Mouse (Mus musculus) CH12.LX (cell line): ENCODE measurements around the gene Trim71. TPM values are rescaled to one million over a fixed set of nuclear protein-coding genes. Genes with fewer than 3 reads are reported as not detected.

Experiments used
- DNase-seq: peaks from one replicate; pipeline ENCODE4 v3.0.0-alpha.2; 2013; ENCODE audit errors: extremely low read depth
- H3K27ac ChIP-seq: 2 replicates; pipeline ENCODE4 v1.5.1; 2012; ENCODE audit warnings: low read depth, mild to moderate bottlenecking, control low read depth, moderate library complexity; ENCODE audit not compliant: insufficient read depth
- H3K27me3 ChIP-seq: replicated peaks from 2 replicates; pipeline ENCODE3; 2012; ENCODE audit warnings: inconsistent platforms
- H3K36me3 ChIP-seq, 2 experiments: replicated peaks in 1 of 2; 2 replicates each; pipeline versions ENCODE3 to v1.6.1; 2012; ENCODE audit warnings: inconsistent platforms in 1 of 2, low read length in 1 of 2, mild to moderate bottlenecking in 1 of 2, mixed read lengths in 1 of 2, moderate library complexity in 1 of 2; ENCODE audit not compliant: control insufficient read depth in 1 of 2, insufficient read depth in 1 of 2
- H3K4me1 ChIP-seq, 2 experiments: 2 replicates each; pipeline ENCODE4 v1.6.1; 2012; ENCODE audit warnings: inconsistent platforms in 1 of 2, moderate library complexity in 1 of 2; ENCODE audit not compliant: insufficient read depth in 2 of 2, control insufficient read depth in 1 of 2
- H3K4me2 ChIP-seq: 2 replicates; pipeline ENCODE4 v1.6.1; 2012; ENCODE audit warnings: low read depth, mild to moderate bottlenecking, control low read depth; ENCODE audit not compliant: poor library complexity, insufficient read depth, severe bottlenecking
- H3K4me3 ChIP-seq, 3 experiments: fragments of 150-350 bp in 1 of 3; sonication (generic) in 1 of 3; replicated peaks in 1 of 3; 2 replicates each; pipeline versions ENCODE3 to v1.5.1; 2011 to 2012; ENCODE audit warnings: low read depth in 2 of 3, low read length in 2 of 3, mild to moderate bottlenecking in 2 of 3, moderate library complexity in 2 of 3, control low read depth in 1 of 3, improper control_type of control experiment in 1 of 3, inconsistent platforms in 1 of 3, mixed read lengths in 1 of 3; ENCODE audit not compliant: poor library complexity in 1 of 3
- H3K79me2 ChIP-seq: replicated peaks from 2 replicates; pipeline ENCODE4 v1.6.1; 2012; ENCODE audit warnings: mild to moderate bottlenecking, moderate library complexity; ENCODE audit not compliant: control insufficient read depth, poor library complexity, insufficient read depth, severe bottlenecking; ENCODE audit errors: extremely low read depth
- H3K9ac ChIP-seq: 2 replicates; pipeline ENCODE4 v1.6.1; 2012; ENCODE audit warnings: low read depth, mild to moderate bottlenecking, control low read depth, moderate library complexity; ENCODE audit not compliant: insufficient read depth
- H3K9me3 ChIP-seq: replicated peaks from 2 replicates; pipeline ENCODE3; 2012; ENCODE audit warnings: low read length, inconsistent platforms, mixed read lengths
- BHLHE40 ChIP-seq: IDR thresholded peaks from 2 replicates; pipeline ENCODE4 v1.6.1; 2011; ENCODE audit warnings: mild to moderate bottlenecking, low read depth, low read length, improper control_type of control experiment
- CHD1 ChIP-seq: IDR thresholded peaks from 2 replicates; pipeline ENCODE4 v1.6.1; 2012; ENCODE audit warnings: low read depth, low read length, improper control_type of control experiment, inconsistent platforms
- CTCF ChIP-seq, 2 experiments: IDR thresholded peaks in 1 of 2; conservative IDR thresholded peaks in 1 of 2; 2 replicates each; pipeline ENCODE4 v1.5.1; 2011 to 2012; ENCODE audit warnings: low read depth in 2 of 2, low read length in 2 of 2, improper control_type of control experiment in 1 of 2, inconsistent platforms in 1 of 2, mild to moderate bottlenecking in 1 of 2, moderate library complexity in 1 of 2
- ELF1 ChIP-seq: IDR thresholded peaks from 2 replicates; pipeline ENCODE4 v1.6.1; 2014; ENCODE audit warnings: low read depth, mild to moderate bottlenecking, inconsistent platforms, low read length, improper control_type of control experiment
- ETS1 ChIP-seq: conservative IDR thresholded peaks from 2 replicates; pipeline ENCODE4 v1.6.1; 2012; ENCODE audit warnings: low read depth, mild to moderate bottlenecking, inconsistent platforms, low read length, improper control_type of control experiment, moderate library complexity
- GABPA ChIP-seq: IDR thresholded peaks from 2 replicates; pipeline ENCODE4 v1.6.1; 2012; ENCODE audit warnings: low read depth, low read length, improper control_type of control experiment, inconsistent platforms; ENCODE audit not compliant: insufficient replicate concordance
- HCFC1 ChIP-seq: IDR thresholded peaks from 2 replicates; pipeline ENCODE4 v1.6.1; 2012; ENCODE audit warnings: low read depth, mild to moderate bottlenecking, inconsistent platforms, low read length, improper control_type of control experiment
- IRF4 ChIP-seq: IDR thresholded peaks from 2 replicates; pipeline ENCODE4 v1.6.1; 2014; ENCODE audit warnings: low read depth, mild to moderate bottlenecking, inconsistent platforms, low read length, improper control_type of control experiment
- JUN ChIP-seq: IDR thresholded peaks from 2 replicates; pipeline ENCODE4 v1.6.1; 2011; ENCODE audit warnings: low read depth, mild to moderate bottlenecking, low read length, improper control_type of control experiment, moderate library complexity; ENCODE audit not compliant: insufficient read depth
- KAT2A ChIP-seq: IDR thresholded peaks from 2 replicates; pipeline ENCODE4 v1.6.1; 2012; ENCODE audit warnings: low read length, improper control_type of control experiment, inconsistent platforms; ENCODE audit not compliant: insufficient replicate concordance
- MYC ChIP-seq: IDR thresholded peaks from 2 replicates; pipeline ENCODE4 v1.6.1; 2011; ENCODE audit warnings: low read depth, mild to moderate bottlenecking, improper control_type of control experiment, low read length
- NRF1 ChIP-seq: IDR thresholded peaks from 2 replicates; pipeline ENCODE4 v1.6.1; 2014; ENCODE audit warnings: low read depth, mild to moderate bottlenecking, inconsistent platforms, low read length, improper control_type of control experiment, moderate library complexity
- POLR2A ChIP-seq: IDR thresholded peaks from 2 replicates; pipeline ENCODE4 v1.6.1; 2011; ENCODE audit warnings: low read depth, mild to moderate bottlenecking, improper control_type of control experiment, low read length
- RAD21 ChIP-seq: IDR thresholded peaks from 2 replicates; pipeline ENCODE4 v1.6.1; 2011; ENCODE audit warnings: low read depth, mild to moderate bottlenecking, low read length, improper control_type of control experiment, moderate library complexity
- RCOR1 ChIP-seq: conservative IDR thresholded peaks from 2 replicates; pipeline ENCODE4 v1.6.1; 2012; ENCODE audit warnings: low read depth, mild to moderate bottlenecking, inconsistent platforms, low read length, improper control_type of control experiment
- TCF12 ChIP-seq: IDR thresholded peaks from 2 replicates; pipeline ENCODE4 v1.6.1; 2014; ENCODE audit warnings: low read depth, mild to moderate bottlenecking, inconsistent platforms, low read length, improper control_type of control experiment
- USF1 ChIP-seq: IDR thresholded peaks from 2 replicates; pipeline ENCODE4 v1.6.1; 2014; ENCODE audit warnings: low read depth, mild to moderate bottlenecking, inconsistent platforms, low read length, improper control_type of control experiment
- USF2 ChIP-seq: conservative IDR thresholded peaks from 2 replicates; pipeline ENCODE4 v1.6.1; 2011; ENCODE audit warnings: low read depth, low read length, improper control_type of control experiment
- ZNF384 ChIP-seq: IDR thresholded peaks from 2 replicates; pipeline ENCODE4 v1.6.1; 2012; ENCODE audit warnings: low read depth, low read length, improper control_type of control experiment, inconsistent platforms
- dilution Hi-C: fragments of 300-500 bp; cut with MboI; formaldehyde crosslinking; loops from 2 replicates; pipeline ENCODE4 v1.14.3; 2020; ENCODE audit warnings: low sequenced_read_pairs; ENCODE audit not compliant: extremely low pct_unique_long_range_greater_than_20kb, extremely low pct_ligation_motif_present
- in situ Hi-C: fragments of 300-500 bp; cut with MboI; formaldehyde crosslinking; loops from 3 replicates; pipeline ENCODE4 v1.14.3; 2019; ENCODE audit warnings: low sequenced_read_pairs, low pct_ligation_motif_present, low pct_unique_long_range_greater_than_20kb, mixed read lengths
- polyA plus RNA-seq: library from polyadenylated mRNA; unstranded; fragments of >175 nt; gene quantifications from 2 replicates; pipeline ENCODE4 v1.2.1, GENCODE M21; 2012; ENCODE audit warnings: low read depth; ENCODE audit not compliant: insufficient read length
- total RNA-seq, 2 experiments: library from RNA; depleted of rRNA; stranded (reverse); fragments of 300-350 nt in 1 of 2; fragments of >200 nt in 1 of 2; gene quantifications; 2 replicates each; pipeline ENCODE4 v1.2.3; 2012 to 2014

The Trim71 gene
- total and polyA plus RNA-seq, 3 experiments: under 0.01 TPM; not detected in 2

- no peak overlapping the region for H3K27ac ChIP-seq
- H3K9me3 ChIP-seq: no peaks in the 10 kb centered on the region
- H3K9ac ChIP-seq: peak overlapping the region; percentile 29; the same call in 1 of the 2 replicates
- TF ChIP-seq CTCF (conservative IDR thresholded peaks at IDR 0.05 in 1 of 2, IDR thresholded peaks at IDR 0.05 in 1 of 2; ENCODE audit: low read depth in 2 of 2, low read length in 2 of 2): no peak
- TF ChIP-seq RAD21: no peak
- no peak for TF ChIP-seq ELF1
- no peak for TF ChIP-seq TCF12
- no peak for TF ChIP-seq NRF1
- TF ChIP-seq ETS1: no peak
- no peak for TF ChIP-seq IRF4
- DNase-seq: no peak
- H3K27me3 ChIP-seq: no peaks in the 10 kb centered on the region
- peak overlapping the region; percentile 48; the same call in 1 of the 2 replicates for H3K4me2 ChIP-seq
- no peaks in the 10 kb centered on the region for H3K36me3 ChIP-seq
- H3K4me3 ChIP-seq: peak overlapping the region in 1 of 3 experiments; percentile 44
- dilution Hi-C loops (no loop called here), in situ Hi-C loops (no loop called here)
- peaks cover 10 to 28% of the 10 kb centered on the region in 2 experiments for H3K4me1 ChIP-seq
- no peaks in the 10 kb centered on the region for H3K79me2 ChIP-seq
These were observed 37.6 kb downstream of the Trim71 start for GRCm38 (mm10) chr9:114526581-114526980.

GRCm38 (mm10) chr9:114525891-114526290, 38.3 kb downstream of the Trim71 start:
- Histone ChIP-seq H3K4me2 (no peak overlapping the region), H3K27me3 (no peaks in the 10 kb centered on the region), H3K9ac (no peak overlapping the region), H3K27ac (no peak overlapping the region), H3K36me3 (no peaks in the 10 kb centered on the region), H3K79me2 (no peaks in the 10 kb centered on the region), H3K4me3 (no peak overlapping the region), H3K9me3 (no peaks in the 10 kb centered on the region), H3K4me1 (peaks cover 10 to 28% of the 10 kb centered on the region in 2 experiments)
- in situ Hi-C loops: no loop called here
- no peak for DNase-seq
- TF ChIP-seq CTCF (conservative IDR thresholded peaks at IDR 0.05 in 1 of 2, IDR thresholded peaks at IDR 0.05 in 1 of 2; ENCODE audit: low read depth in 2 of 2, low read length in 2 of 2): no peak
- no peak for TF ChIP-seq ZNF384
- no peak for TF ChIP-seq USF1
- no peak for TF ChIP-seq CHD1
- TF ChIP-seq HCFC1: no peak
- TF ChIP-seq KAT2A: no peak
- no peak for TF ChIP-seq BHLHE40
- TF ChIP-seq POLR2A: no peak
- TF ChIP-seq JUN: no peak
- no peak for TF ChIP-seq ELF1
- TF ChIP-seq USF2: no peak
- no peak for TF ChIP-seq MYC
- no peak for TF ChIP-seq GABPA
- TF ChIP-seq RCOR1: no peak
- dilution Hi-C loops: no loop called here
